Mouse (Mus musculus): ENCODE results near the gene Samm50. TPM values are rescaled to one million over a fixed set of nuclear protein-coding genes. Genes with fewer than 3 reads are reported as not detected.

The Samm50 gene
- polyA plus RNA-seq, 1 experiment from 2014 or later: 111 TPM

GRCm38 (mm10) chr15:84262630-84263029 is 70.6 kb downstream of the Samm50 start:
- H3K27me3 ChIP-seq: no peaks in the 10 kb centered on the region
- WGBS: 87% methylated on average over 6 of the region's 6 CpGs

GRCm38 (mm10) chr15:84263573-84263972 is 71.5 kb downstream of the Samm50 start:
- no peak overlapping the region for H3K9ac ChIP-seq
- no peaks in the 10 kb centered on the region for H3K36me3 ChIP-seq
- no peaks in the 10 kb centered on the region for H3K4me1 ChIP-seq
- 49% methylated on average over 2 of the region's 2 CpGs for WGBS
- no peaks in the 10 kb centered on the region for H3K9me3 ChIP-seq
- no peak overlapping the region for H3K4me2 ChIP-seq
- no peaks in the 10 kb centered on the region for H3K27me3 ChIP-seq
- no peak for ATAC-seq (ENCODE audit: borderline replicate concordance, extremely low read depth, low FRiP score, low TSS enrichment)
- H3K4me3 ChIP-seq: no peak overlapping the region
- H3K27ac ChIP-seq: no peak overlapping the region

More at GRCm38 (mm10) chr15:84262630-84263029, 70.6 kb downstream of the Samm50 start:
- ATAC-seq (ENCODE audit: borderline replicate concordance, extremely low read depth, low FRiP score, low TSS enrichment): no peak
- no peaks in the 10 kb centered on the region for H3K4me1 ChIP-seq
- no peak overlapping the region for H3K4me3 ChIP-seq
- no peak overlapping the region for H3K9ac ChIP-seq
- no peaks in the 10 kb centered on the region for H3K9me3 ChIP-seq
- H3K4me2 ChIP-seq: no peak overlapping the region
- H3K27ac ChIP-seq: no peak overlapping the region
- H3K36me3 ChIP-seq: no peaks in the 10 kb centered on the region

GRCm38 (mm10) chr15:84265141-84265540 is 73.1 kb downstream of the Samm50 start:
- Histone ChIP-seq H3K4me3 (no peak overlapping the region), H3K27ac (no peak overlapping the region), H3K9ac (no peak overlapping the region), H3K9me3 (no peaks in the 10 kb centered on the region), H3K36me3 (no peaks in the 10 kb centered on the region), H3K27me3 (no peaks in the 10 kb centered on the region), H3K4me2 (no peak overlapping the region), H3K4me1 (no peaks in the 10 kb centered on the region)
- 55% methylated on average over 11 of the region's 11 CpGs for WGBS
- ATAC-seq (ENCODE audit: borderline replicate concordance, extremely low read depth, low FRiP score, low TSS enrichment): no peak

- H3K4me1 ChIP-seq: no peaks in the 10 kb centered on the region
- 47% methylated on average over 4 of the region's 4 CpGs for WGBS
- H3K4me3 ChIP-seq: no peak overlapping the region
- no peaks in the 10 kb centered on the region for H3K27me3 ChIP-seq
- H3K36me3 ChIP-seq: no peaks in the 10 kb centered on the region
- H3K9me3 ChIP-seq: no peaks in the 10 kb centered on the region
- no peak overlapping the region for H3K4me2 ChIP-seq
- no peak overlapping the region for H3K27ac ChIP-seq
- no peak overlapping the region for H3K9ac ChIP-seq
- no peak for ATAC-seq (ENCODE audit: borderline replicate concordance, extremely low read depth, low FRiP score, low TSS enrichment)
These were observed 74.2 kb downstream of the Samm50 start for GRCm38 (mm10) chr15:84266290-84266689.

Small RNA genes lying within 50 kb of the gene (microRNA-seq; reads per million reads assigned to microRNA genes)
- not detected for gene Mir6392

Other genes with a start within 250 kb of the Samm50 start
- 0.29 and 0.46 TPM in 2 replicates for gene Efcab6, start 126.9 kb upstream of the Samm50 start, polyA plus RNA-seq (2015; fragmentation: Nextera tagmentation; extraction: Ambion mirVana)
- gene Sult4a1, start 86.5 kb upstream of the Samm50 start, polyA plus RNA-seq (2015; fragmentation: Nextera tagmentation; extraction: Ambion mirVana): 0.82 and 1.1 TPM in 2 replicates
- gene Pnpla5, start 69.1 kb upstream of the Samm50 start, polyA plus RNA-seq (2015; fragmentation: Nextera tagmentation; extraction: Ambion mirVana): not detected in 2 replicates
- gene Pnpla3, start 24.4 kb upstream of the Samm50 start, polyA plus RNA-seq (2015; fragmentation: Nextera tagmentation; extraction: Ambion mirVana): 0.16 and 0.30 TPM in 2 replicates
- 4.6 and 5.2 TPM in 2 replicates for gene Parvb, start 39.8 kb downstream of the Samm50 start, polyA plus RNA-seq (2015; fragmentation: Nextera tagmentation; extraction: Ambion mirVana)
- gene Parvg, start 131.8 kb downstream of the Samm50 start, polyA plus RNA-seq (2015; fragmentation: Nextera tagmentation; extraction: Ambion mirVana): 2.9 and 5.4 TPM in 2 replicates